Mouse (Mus musculus) stomach, embryonic 14.5 days (tissue): ENCODE data around the gene Mafk. TPM values are rescaled to one million over a fixed set of nuclear protein-coding genes. Genes with fewer than 3 reads are reported as not detected.

ENCODE experiments used
- ATAC-seq: fragments of 200-750 bp; cut with Nextera tagmentation; 2 replicates; pipeline ENCODE4 v1.8.0; 2017; ENCODE audit warnings: low read depth, moderate TSS enrichment; ENCODE audit not compliant: insufficient number of reproducible peaks, insufficient read depth, low FRiP score
- H3K27ac ChIP-seq: fragments of 300-500 bp; sonication (generic); 2 replicates; pipeline ENCODE4 v1.5.1; 2014; ENCODE audit warnings: mild to moderate bottlenecking, low read length, moderate library complexity, mixed read lengths
- H3K27me3 ChIP-seq: fragments of 300-500 bp; sonication (generic); 2 replicates; pipeline ENCODE4 v1.6.1; 2014; ENCODE audit warnings: low read length, control low read depth, mixed read lengths; ENCODE audit not compliant: control insufficient read depth, insufficient read depth
- H3K36me3 ChIP-seq: fragments of 300-500 bp; sonication (generic); 2 replicates; pipeline ENCODE4 v1.6.1; 2014; ENCODE audit warnings: mild to moderate bottlenecking, control low read depth, low read length, moderate library complexity, mixed read lengths; ENCODE audit not compliant: control insufficient read depth, insufficient read depth
- H3K4me1 ChIP-seq: fragments of 300-500 bp; sonication (generic); 2 replicates; pipeline ENCODE4 v1.6.1; 2014; ENCODE audit warnings: low read length, control low read depth, mixed read lengths; ENCODE audit not compliant: control insufficient read depth, insufficient read depth
- H3K4me2 ChIP-seq: fragments of 300-500 bp; sonication (generic); replicated peaks from 2 replicates; pipeline ENCODE4 v1.6.1; 2014; ENCODE audit warnings: low read depth, low read length, control low read depth
- H3K4me3 ChIP-seq: fragments of 300-500 bp; sonication (generic); 2 replicates; pipeline ENCODE4 v1.5.1; 2014; ENCODE audit warnings: low read depth, low read length, control low read depth
- H3K9ac ChIP-seq: fragments of 300-500 bp; sonication (generic); replicated peaks from 2 replicates; pipeline ENCODE4 v1.6.1; 2014; ENCODE audit warnings: low read depth, mild to moderate bottlenecking, control low read depth, low read length, moderate library complexity, mixed read lengths
- H3K9me3 ChIP-seq: fragments of 300-500 bp; sonication (generic); 2 replicates; pipeline ENCODE4 v1.6.1; 2016; ENCODE audit warnings: low read depth, low read length, control low read depth; ENCODE audit not compliant: control insufficient read depth
- WGBS: fragments of 180-500 bp; shearing (Covaris S2); extraction: QIAGEN DNeasy Blood & Tissue Kit; methylation state at CpG from one replicate; pipeline ENCODE4 v1.1.7; 2014; 5-methylcytosine and 5-hydroxymethylcytosine counted together
- polyA plus RNA-seq: library from polyadenylated mRNA; unstranded; fragments of >200 nt; fragmentation: Nextera tagmentation; extraction: Ambion mirVana; gene quantifications from 2 replicates; pipeline ENCODE4 v1.2.1, GENCODE M21; 2014

The Mafk gene
- polyA plus RNA-seq, 1 experiment from 2014 or later, result 7.1 TPM

DNA sequence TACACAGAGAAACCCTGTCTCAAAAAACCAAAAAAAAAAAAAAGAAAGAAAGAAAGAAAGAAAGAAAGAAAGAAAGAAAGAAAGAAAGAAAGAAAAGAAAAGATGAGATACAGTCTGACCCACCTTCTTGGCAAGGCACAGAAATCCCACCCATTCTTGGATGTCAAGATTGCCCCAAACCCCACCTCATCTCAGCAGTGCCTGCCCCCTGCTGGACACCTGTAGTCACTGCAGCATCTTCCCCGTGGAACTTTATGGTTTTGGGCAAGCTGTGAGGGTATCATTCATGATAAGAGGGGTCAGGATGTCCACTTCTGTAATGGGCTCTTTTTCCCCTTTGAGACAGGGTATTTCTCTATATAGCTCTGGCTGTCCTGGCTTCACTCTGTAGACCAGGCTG lies 26.0 kb downstream of the Mafk start:
- Histone ChIP-seq H3K9ac (no peak overlapping the region), H3K4me3 (no peak overlapping the region), H3K4me1 (no peaks in the 10 kb centered on the region), H3K9me3 (no peaks in the 10 kb centered on the region), H3K4me2 (no peak overlapping the region), H3K27ac (no peak overlapping the region), H3K36me3 (no peaks in the 10 kb centered on the region), H3K27me3 (0 out of 2 replicates have a peak, but pooled peaks cover 3% of the 10 kb centered on the region)
- WGBS, result 7% methylated on average over 1 of the region's 1 CpGs
- no peak for ATAC-seq

DNA sequence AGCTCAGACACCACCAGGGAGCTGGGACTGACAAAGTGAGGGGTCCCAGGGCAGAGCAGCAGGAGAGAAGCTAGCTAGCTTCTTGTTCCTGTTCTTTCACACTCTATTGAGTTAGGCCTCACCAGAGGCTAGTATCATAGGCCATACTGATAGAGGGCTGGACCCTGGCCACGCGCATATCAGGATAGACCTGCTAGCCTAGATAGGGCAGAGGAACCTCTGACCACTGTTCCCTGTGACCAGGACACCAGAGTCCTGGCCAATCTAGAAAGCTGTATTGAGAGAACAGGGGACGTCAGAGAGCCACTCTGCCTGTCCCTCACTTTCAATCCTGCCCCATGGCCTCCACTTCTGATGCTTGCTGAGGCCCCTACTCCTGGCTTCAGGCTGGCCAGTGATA lies 26.7 kb downstream of the Mafk start:
- Histone ChIP-seq H3K9me3 (no peaks in the 10 kb centered on the region), H3K27ac (no peak overlapping the region), H3K27me3 (0 out of 2 replicates have a peak, but pooled peaks cover 3% of the 10 kb centered on the region), H3K4me3 (no peak overlapping the region), H3K36me3 (no peaks in the 10 kb centered on the region), H3K9ac (no peak overlapping the region), H3K4me1 (no peaks in the 10 kb centered on the region), H3K4me2 (no peak overlapping the region)
- no peak for ATAC-seq
- 83% methylated on average over 3 of the region's 3 CpGs for WGBS

DNA sequence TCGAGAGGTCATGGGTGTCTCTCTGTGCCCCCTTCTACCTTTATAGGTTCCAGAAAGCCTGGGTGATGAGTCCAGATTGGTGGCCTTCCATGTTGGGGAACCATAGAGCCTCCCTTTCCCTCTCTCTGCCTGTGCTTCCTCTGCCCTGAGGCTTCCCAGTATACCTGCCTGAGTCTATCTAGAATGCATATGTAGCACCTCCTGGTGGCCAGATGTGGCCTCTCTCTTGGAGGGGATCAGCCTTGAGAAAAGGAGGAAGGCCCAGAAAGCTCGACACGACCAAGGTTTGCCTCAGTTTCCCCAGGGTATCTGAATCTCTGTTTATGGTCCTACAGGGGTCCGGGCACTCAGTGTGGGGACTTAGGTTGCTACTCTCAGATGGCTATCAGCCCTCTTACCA lies 27.5 kb downstream of the Mafk start:
- Histone ChIP-seq H3K27me3 (0 out of 2 replicates have a peak, but pooled peaks cover 3% of the 10 kb centered on the region), H3K4me1 (no peaks in the 10 kb centered on the region), H3K36me3 (peaks cover 7% of the 10 kb centered on the region; the same call in 1 of the 2 replicates), H3K9ac (no peak overlapping the region), H3K4me2 (no peak overlapping the region), H3K27ac (no peak overlapping the region), H3K9me3 (no peaks in the 10 kb centered on the region), H3K4me3 (no peak overlapping the region)
- 57% methylated on average over 4 of the region's 4 CpGs for WGBS
- no peak for ATAC-seq

DNA sequence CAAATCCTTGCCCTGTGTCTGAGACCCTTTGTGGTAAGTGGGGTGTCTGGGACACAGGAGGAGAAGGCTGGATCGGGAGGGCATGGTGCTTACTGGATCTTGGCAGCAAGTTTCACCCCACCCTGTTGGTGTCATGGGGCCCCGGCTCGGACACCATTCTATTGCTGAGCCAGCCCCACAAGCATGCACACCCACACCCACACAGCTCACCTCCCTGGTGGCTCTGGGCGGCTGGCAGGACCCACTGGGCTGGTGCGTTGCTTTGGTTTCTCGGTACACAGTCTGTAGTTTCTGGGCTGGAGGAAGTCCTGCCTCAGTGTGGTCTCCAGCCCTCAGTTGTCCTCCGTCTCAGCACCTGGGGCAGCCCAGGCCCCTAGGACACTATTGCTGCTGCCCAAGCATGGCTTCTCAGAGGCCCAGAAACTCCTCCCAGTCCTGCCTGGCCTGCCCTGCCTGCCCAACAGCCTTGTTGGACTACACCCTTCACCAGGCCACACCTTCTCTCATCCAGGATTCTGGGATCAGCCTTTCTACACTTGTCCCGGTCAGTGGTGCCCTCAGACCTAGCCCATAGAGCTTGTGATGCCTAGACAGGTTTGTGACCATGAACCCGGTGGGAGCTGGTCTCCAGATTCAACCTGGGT lies 28.3 kb downstream of the Mafk start, which contains the start of gene Tmem184a:
TSS of gene Tmem184a (minus strand) at position 380 of the 644 bp plus-strand sequence.
- 77% methylated on average over 9 of the region's 9 CpGs for WGBS
- H3K4me2 ChIP-seq, result no peak within 1 kb of the TSS
- no peaks in the 10 kb centered on the region for H3K9me3 ChIP-seq
- no peaks in the 10 kb centered on the region for H3K27me3 ChIP-seq
- no peak within 1 kb of the TSS for H3K9ac ChIP-seq
- no peak within 1 kb of the TSS for H3K4me3 ChIP-seq
- H3K36me3 ChIP-seq, result peaks cover 7% of the 10 kb centered on the region; the same call in 1 of the 2 replicates
- H3K27ac ChIP-seq, result no peak within 1 kb of the TSS
- no peak for ATAC-seq
- no peaks in the 10 kb centered on the region for H3K4me1 ChIP-seq

DNA sequence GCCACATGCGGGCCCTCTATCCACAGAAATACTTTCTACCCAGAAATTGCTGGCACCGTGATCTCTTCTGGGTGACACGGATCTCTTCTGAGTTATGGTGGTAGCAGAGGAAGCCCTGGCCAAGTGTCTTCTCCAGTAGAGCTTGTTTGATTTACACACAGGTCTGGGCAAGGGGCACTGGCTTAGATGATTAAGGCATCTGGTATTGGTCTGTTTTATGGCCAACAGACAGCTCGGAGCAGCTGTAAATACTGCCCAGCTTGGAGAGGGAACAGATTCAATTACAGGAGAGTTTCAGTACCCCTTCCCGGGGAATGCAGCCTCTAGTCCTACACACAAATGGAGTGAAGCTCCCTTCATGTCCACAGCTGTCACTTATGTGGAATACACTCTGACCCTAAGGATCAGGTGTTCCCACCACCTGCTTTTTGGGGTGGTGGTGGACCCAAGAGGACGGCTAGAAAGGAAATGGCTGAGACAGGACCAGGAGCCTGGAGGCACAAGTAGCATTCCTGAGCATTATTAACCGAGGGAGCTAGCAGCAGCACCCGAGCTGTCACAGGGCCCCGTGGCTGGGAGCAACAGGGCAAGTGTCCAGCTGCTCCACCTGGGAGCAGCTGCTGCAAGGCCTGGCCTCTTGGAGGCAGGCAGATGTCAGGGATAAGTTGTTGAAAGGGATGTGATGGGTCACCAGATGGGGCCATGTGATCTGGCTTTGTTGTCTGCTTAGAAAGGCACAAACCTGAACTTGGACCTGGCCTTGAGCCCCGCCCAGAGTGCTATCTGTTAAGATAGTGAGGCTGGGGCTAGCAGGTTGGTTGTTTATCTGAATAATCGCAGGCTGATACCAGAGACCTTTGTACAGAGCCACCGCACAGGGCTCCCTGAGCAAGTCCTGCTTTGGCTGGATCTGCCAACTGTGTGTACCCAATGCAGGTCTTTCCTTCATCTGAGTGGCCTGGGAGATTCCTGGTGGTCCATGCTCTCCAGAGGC lies 30.4 kb downstream of the Mafk start:
- Histone ChIP-seq H3K9me3 (no peaks in the 10 kb centered on the region), H3K36me3 (peaks cover 7% of the 10 kb centered on the region; the same call in 1 of the 2 replicates), H3K27ac (no peak overlapping the region), H3K4me1 (peaks cover 8% of the 10 kb centered on the region), H3K4me2 (no peak overlapping the region), H3K9ac (no peak overlapping the region), H3K4me3 (no peak overlapping the region), H3K27me3 (no peaks in the 10 kb centered on the region)
- 64% methylated on average over 12 of the region's 12 CpGs for WGBS
- ATAC-seq, result no peak

DNA sequence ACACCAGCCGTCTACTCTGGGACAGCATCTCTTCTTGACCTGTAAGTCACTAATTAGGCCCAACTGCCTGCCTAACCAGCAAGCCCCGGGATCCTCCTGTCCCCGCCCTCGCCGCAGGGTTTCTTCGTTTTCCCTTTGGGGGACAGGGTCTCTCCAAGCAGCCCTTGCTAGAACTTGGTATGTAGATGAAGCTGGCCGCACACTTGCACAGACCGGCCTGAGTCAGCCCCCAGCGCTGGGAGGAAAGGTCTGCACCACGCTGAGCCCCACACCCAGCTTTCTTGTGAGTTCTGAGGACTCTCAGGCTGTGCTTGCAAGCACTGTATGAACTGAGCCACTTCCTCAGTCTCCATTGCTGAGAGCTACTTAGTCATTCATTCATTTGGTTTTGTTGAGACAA lies 33.2 kb downstream of the Mafk start:
- no peak for ATAC-seq
- 94% methylated on average over 10 of the region's 10 CpGs for WGBS
- Histone ChIP-seq H3K4me2 (no peak overlapping the region), H3K4me1 (peaks cover 8% of the 10 kb centered on the region), H3K27me3 (no peaks in the 10 kb centered on the region), H3K9me3 (no peaks in the 10 kb centered on the region), H3K9ac (no peak overlapping the region), H3K27ac (no peak overlapping the region), H3K36me3 (peaks cover 7% of the 10 kb centered on the region; the same call in 1 of the 2 replicates), H3K4me3 (no peak overlapping the region)

DNA sequence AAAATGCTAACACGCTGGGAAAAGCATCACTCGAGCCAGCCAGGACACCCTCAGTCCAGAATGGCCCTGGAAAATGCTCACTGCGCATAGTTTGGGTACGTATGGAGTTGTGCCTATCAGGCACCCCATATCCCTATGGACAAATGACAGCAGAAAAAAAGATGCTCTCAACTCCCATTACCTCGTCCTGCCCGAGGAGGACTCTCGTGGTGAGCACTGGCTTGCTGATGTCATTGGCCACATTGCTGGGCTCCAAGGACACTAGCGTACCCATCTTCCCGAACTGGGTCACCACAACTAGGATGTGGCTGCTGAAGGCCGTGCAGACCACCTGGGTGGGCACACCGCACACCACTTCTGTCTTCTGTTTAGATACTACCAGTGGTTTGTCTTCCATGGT lies 34.6 kb downstream of the Mafk start:
- peaks cover 7% of the 10 kb centered on the region; the same call in 1 of the 2 replicates for H3K36me3 ChIP-seq
- peak overlapping the region; percentile 74 for H3K9ac ChIP-seq
- H3K27me3 ChIP-seq, result no peaks in the 10 kb centered on the region
- H3K4me3 ChIP-seq, result peak overlapping the region; percentile 92
- no peak for ATAC-seq
- H3K4me1 ChIP-seq, result peaks cover 8% of the 10 kb centered on the region
- H3K4me2 ChIP-seq, result peak overlapping the region; percentile 97
- no peaks in the 10 kb centered on the region for H3K9me3 ChIP-seq
- no peak overlapping the region; the same call in 1 of the 2 replicates for H3K27ac ChIP-seq
- 42% methylated on average over 11 of the region's 11 CpGs for WGBS

DNA sequence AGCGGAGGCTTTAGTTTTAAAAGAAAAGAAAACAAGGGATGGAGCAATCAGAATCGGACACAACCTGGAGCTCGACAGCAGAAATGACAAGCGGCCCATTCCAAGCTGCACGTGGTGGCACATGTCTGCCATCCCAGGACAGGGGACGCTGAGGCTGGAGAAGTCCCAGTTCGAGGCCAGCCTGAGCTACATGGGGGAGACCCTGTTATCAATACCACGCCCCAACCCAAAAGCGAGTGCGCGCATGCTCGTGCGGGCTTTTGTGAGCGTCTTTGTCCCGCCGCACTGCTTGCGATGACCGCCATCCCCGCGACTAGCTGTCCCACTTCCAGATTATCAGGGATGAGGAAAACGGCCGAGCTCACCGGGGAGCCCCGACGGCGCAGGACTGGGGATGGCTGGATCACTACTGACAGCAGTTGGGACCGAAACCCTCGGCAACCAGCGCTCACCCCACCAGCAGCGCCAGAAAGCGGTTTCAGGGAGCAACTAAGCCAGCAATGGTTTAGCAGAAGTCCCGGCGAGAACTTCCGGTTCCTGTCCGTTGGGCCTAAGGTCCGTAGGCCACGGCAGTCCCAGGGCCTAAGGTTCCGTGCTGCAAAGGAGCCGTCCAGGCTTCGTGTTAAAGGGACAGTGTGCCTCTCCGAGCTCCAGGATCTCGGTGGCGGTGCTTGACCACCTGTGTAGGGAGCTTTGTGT lies 35.2 kb downstream of the Mafk start, which contains the start of the genes Gm26938 and Psmg3:
TSS of gene Gm26938 (minus strand) at position 51 of the 699 bp plus-strand sequence.
TSS of gene Psmg3 (minus strand) at position 529 of the 699 bp plus-strand sequence.
- peak; percentile 70 for ATAC-seq
- Histone ChIP-seq H3K27ac (peak within 1 kb of the TSS; percentile 55; the same call in 1 of the 2 replicates), H3K9me3 (no peaks in the 10 kb centered on the region), H3K36me3 (peaks cover 7% of the 10 kb centered on the region; the same call in 1 of the 2 replicates), H3K4me1 (peaks cover 8% of the 10 kb centered on the region), H3K4me2 (peak within 1 kb of the TSS; percentile 97), H3K9ac (peak within 1 kb of the TSS; percentile 74), H3K4me3 (peak within 1 kb of the TSS; percentile 92), H3K27me3 (no peaks in the 10 kb centered on the region)
- under 1% methylated on average over 43 of the region's 43 CpGs for WGBS
